Mouse (Mus musculus) gastrocnemius, adult 8-10 months (tissue): Measurements from ENCODE around the gene Kcnd1. TPM values are rescaled to one million over a fixed set of nuclear protein-coding genes. Genes with fewer than 3 reads are reported as not detected.
"Not testable (repeated sequence)": the region's sequence is repeated elsewhere in the genome, so short reads cannot be mapped to it uniquely, and the experiment has no call there.

Source experiments
- DNase-seq, 2 experiments: peaks; one replicate each; pipeline ENCODE4 v3.0.0; 2022; ENCODE audit warnings: low spot score in 2 of 2
- total RNA-seq, 4 experiments: library from RNA; stranded (reverse); gene quantifications; 2 replicates each; pipeline ENCODE4 v1.2.4; 2022

Gene Kcnd1
- total RNA-seq = under 1 TPM; 0.05 to 0.16 (median 0.12) TPM

DNA sequence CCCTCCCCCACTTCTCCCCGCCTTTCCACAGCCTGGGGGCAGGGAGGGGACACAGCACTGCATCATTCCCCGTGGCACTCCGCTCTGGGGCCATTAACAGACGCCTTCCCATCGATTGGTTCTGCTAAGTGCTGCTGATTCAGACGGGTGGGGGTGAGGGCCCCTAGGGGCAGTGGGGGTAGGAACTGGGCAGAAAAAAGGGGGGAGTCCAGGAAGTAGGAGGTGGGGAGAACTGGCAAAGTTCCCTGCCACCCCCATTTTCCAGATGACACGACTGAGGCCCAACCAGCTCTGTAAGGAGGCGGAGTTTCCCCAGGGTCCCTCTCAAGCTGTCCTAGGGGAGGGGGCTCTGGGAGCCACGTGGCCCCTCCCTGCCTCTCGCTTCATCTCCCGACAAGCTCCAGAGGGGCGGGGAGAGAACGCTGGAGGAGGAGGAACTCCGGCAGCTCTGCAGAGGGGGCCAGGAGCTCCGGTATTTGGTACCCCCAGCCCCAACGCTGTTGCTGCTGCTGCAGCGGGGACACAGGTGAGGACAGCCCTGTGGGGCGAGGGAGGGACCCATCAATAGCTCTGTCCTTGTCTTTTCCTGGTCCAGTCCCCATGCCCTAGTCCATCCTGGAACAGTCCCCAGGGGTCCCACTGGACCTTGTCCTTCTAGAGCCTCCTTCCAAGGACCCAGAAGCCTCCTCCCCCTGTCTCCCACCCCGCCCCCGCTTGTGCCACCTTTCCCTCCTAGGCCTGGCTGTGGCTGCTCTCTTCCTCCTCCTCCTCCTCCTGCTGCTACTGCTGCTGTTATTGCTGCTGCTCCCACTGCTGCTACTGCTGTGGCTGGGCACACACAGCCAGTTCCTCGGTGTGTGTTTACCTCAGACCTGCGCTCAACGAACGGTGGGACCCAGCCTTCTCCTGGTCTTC lies at the start of gene Kcnd1:
TSS of gene Kcnd1 (plus strand) at position 425 of the 915 bp plus-strand sequence.
- peak in 1 of 2 experiments; percentile 5 for DNase-seq

DNA sequence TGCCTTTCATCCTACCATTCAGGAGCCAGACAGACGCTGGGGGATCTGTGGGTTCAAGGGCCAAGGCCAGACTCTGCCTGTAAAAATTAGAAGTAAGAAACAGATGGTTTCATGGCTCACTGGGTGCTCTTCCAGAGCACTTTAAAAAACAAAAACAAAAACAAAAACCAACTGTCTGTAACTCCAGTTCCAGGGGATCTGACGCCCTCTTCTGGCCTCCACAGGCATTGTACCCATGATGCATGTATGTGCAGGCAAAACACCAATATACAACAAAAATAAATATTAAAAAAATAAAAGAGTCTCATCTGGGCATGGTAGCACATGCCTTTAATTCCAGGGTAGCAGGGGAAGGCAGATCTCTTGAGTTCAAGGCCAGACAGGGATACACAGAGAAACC lies 49.3 kb upstream of the Kcnd1 start:
- no peak for DNase-seq

DNA sequence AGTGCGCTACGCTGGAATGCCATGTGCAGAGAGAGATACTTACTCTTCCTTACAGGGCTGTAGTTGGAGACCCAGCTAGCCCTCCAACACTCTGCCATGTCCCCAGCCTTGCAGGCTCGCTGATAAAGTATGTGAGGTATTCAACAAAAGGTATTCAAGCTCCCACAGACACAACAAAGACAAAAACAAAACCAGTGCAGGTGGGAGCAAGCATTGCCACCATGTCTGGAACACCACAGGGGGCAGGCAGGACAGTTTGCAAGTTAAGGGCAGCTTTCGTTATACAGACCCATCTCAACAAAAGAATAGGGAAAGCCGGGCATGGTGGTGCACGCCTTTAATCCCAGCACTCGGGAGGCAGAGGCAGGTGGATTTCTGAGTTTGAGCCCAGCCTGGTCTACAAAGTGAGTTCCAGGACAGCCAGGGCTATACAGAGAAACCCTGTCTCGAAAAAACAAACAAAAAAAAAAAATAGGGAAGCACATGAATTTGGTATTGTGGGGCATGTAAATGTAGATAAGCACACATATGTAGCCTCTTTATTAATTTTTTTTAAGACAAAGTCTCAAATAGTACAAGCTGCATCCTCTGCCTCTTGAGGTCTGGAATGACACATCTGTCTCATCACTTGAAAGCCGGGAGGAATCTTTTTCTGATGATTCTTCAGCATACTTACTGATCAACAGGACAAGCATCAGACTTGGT lies 46.4 kb upstream of the Kcnd1 start:
- no peak for DNase-seq

GRCm38 (mm10) chrX:7776329-7777082 lies 45.6 kb upstream of the Kcnd1 start:
- DNase-seq = peak in 1 of 2 experiments; percentile 11

DNA sequence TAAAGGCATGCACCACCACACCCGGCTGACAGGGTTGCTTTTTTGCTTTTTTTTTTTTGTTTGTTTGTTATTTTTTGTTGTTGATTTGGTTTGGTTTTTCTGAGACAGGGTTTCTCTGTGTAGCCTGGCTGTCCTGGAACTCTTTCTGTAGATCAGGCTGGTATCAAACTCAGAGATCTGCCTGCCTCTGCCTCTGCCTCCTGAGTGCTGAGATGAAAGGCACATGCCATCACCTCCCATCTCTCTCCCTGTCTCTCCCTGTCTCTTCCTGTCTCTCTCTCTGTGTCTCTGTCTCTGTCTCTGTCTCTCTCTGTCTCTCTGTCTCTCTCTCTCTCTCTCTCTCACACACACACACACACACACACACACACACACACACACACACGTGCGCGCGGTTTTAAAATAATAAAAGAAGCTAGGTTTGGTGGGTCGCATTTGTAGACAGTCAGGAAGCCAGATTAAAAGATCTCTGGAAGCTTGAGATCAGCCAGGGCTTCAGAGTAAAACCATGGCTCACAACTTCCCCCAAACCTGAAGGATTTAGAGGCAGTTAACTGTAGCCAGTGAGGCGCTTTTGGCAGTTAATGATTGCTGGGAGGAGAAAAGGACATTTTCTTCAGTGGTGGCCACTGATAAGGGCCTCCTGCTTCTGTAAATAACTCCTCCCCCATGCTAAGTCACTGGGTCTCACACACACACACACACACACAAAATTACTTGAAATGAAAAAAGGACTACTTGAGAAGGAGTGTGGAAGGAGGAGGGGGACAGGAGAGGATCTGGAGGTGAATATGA lies 43.4 kb upstream of the Kcnd1 start:
- no peak for DNase-seq

DNA sequence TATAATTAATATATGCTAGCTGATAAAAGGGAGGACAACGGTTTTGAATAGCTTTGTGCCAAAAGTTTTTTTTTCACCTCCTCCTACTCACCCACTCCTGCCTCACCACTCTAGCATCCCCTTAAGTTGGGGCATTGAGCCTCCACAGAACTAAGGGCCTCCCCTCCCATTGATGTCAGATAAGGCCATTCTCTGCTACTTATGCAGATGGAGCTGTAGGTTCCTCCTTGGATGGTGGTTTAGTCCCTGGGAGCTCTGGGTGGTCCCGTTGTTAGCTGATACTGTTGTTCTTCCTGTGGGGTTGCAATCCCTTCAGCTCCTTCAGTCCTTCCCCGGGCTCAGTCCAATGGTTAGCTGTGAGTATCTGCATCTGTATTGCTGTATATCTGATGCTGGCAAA lies 42.8 kb upstream of the Kcnd1 start:
- no peak for DNase-seq

- no peak for DNase-seq
Measured at GRCm38 (mm10) chrX:7782603-7783092, 39.4 kb upstream of the Kcnd1 start.

DNA sequence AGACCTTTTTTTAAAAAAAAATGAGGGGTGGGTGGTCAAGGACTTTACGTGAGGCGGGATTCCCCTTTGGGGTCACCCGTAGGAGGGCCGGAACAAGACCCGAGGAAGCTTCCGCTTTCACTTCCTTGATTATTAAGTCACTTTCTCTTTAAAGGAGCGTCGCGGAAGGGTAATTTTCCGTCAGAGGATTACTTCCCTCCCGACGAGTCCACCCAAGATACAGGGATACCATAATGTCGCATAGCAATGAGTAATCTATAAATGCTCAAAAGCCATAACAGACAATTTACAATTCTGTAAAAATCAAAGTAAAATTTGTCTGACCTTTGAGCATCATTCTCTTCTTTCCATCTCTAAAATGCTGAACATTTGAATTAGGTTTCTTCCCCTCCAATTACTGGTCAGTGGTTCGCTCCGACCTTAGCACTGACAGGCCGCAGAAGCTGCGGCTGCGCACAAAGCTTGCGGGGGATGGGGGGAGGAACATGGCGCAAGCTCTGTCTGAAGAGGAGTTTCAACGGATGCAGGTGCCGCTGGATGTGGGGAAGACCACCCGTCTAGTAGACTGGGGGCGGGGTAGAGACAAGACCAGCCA lies 32.5 kb upstream of the Kcnd1 start, which contains the start of gene Gripap1:
TSS of gene Gripap1 (plus strand) at position 224 of the 595 bp plus-strand sequence.
- peak; percentile 18 to 57 for DNase-seq

DNA sequence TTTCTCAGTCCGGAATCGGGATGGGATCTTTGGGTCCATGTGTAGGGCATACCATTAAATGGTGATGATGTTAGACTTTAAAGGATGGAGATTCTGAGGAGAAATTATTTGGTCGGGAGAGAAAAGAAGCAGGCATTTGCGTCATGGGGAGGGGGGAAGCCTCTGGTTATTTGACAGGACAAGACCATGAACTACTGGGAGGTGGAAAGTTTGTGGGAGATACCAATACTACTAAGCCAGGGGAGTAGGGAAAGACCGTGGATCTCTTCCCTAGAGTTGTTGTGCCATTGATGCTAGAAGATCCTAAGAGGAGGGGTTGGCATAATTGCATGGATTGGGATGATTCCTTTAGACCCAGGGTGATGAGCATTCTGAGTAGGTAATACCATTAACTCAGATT lies 31.8 kb upstream of the Kcnd1 start:
- DNase-seq = no peak

DNA sequence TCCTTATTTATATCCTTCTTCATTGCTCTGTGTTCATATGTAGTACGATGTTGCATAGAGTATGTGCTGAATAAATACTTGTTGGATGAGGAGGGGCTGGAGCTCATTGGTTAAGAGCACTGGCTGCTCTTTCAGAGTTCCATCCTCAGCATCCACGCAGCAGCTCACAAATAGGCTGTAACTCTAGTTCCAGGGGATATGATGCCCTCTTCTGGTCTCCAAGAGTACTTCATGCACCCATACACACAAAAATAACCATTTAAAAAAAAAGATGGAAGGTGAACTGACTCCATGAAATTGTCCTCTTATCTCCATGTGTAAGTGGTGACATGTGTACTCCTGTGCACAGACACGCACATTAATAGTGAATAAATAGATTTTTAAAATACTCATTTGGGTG lies 28.7 kb upstream of the Kcnd1 start:
- DNase-seq = no peak

- no peak for DNase-seq
Measured at GRCm38 (mm10) chrX:7795016-7795415, 27.1 kb upstream of the Kcnd1 start.

GRCm38 (mm10) chrX:7797327-7797726 lies 24.8 kb upstream of the Kcnd1 start:
- DNase-seq = no peak

- not testable (repeated sequence) for DNase-seq
Measured at GRCm38 (mm10) chrX:7802157-7802556, 19.9 kb upstream of the Kcnd1 start.

GRCm38 (mm10) chrX:7815016-7815415 lies 7.1 kb upstream of the Kcnd1 start:
- DNase-seq = not testable (repeated sequence)

DNA sequence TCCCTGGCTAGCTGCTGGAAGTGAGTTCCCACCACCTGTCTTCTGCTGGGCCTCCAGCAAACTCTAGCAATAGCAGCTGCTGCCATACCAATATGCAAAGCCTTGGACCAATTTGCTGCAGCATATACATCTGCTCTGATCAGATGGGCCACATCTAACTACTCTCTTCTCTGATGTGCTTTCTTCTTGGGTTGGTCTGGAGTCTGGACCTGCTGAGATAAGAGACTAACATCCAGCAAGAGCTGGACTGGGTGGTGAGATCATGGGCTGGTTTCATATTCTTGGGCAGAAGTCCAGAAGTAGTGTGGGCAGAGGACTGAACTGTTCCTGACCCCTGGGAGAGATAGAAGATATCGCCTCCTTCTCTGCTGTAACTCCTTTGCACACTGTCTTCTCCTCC lies 15.1 kb downstream of the Kcnd1 start:
- DNase-seq = no peak

GRCm38 (mm10) chrX:7840842-7841162 lies 18.7 kb downstream of the Kcnd1 start:
- DNase-seq = no peak

DNA sequence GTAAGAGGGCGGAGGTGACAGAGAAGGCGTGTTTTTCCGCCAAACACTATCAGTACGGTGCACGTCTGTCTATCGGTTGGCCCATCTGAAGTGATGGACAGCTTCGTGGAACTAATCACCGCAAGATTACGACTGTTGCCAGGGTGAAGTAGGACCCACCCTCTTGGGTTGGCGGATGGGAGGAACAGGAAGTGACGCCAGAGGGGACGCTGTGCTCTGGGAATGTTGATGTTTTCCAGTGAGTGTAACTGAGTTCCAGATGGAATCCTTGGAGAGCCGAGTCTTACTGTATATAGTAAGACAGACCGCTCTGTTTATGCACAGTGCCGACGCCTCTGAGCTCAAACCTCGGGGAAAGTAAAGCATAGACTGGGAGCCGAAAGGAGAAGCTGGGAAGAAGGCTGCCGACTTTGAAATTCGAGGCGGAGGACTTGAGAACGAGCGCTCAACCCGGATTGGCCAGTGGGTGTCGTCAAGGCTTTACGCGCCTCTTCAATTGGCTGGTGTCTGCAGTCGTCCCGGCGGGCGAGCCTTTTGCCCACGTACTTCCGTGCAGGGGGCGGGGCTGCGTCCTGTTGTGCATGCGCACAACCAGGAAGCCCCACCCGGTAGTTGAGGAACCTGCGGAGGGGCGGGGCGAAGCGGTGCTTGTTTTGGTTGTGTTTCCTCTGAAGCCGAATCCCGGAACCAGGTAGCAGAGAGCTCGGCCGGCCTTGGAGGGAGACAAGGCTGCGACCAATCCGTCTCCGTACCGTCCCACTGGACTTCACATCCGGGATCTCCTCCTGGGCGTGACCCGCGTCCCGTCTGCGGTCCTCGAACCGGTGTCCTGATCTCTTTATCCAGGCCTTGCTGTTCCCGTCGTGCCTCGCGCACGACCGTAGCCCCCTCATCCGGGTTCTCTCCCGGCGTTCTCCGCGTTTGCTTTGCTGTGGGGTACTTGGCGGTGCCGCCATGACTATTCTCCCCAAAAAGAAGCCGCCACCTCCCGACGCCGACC lies 19.4 kb downstream of the Kcnd1 start, which contains the start of gene Otud5:
TSS of gene Otud5 (plus strand) at position 202 of the 1,000 bp plus-strand sequence.
- peak; percentile 85 to 90 for DNase-seq

- DNase-seq = no peak
Measured at GRCm38 (mm10) chrX:7842318-7842717, 20.2 kb downstream of the Kcnd1 start.

GRCm38 (mm10) chrX:7847845-7848244 lies 25.8 kb downstream of the Kcnd1 start:
- no peak for DNase-seq
